Mouse (Mus musculus) MEL (cell line): ENCODE measurements at regions not wholly inside any gene's neighbourhood (a gene's known extent, or its start where the extent isn't known, plus 50 kb on each side); places are given as distances from the start of the nearest gene placed in this dataset.

Experiments used
- CTCF ChIP-seq, 3 experiments: IDR thresholded peaks in 2 of 3; conservative IDR thresholded peaks in 1 of 3; 2 replicates each; pipeline ENCODE4 v1.5.1; 2011 to 2012; ENCODE audit warnings: low read length in 3 of 3, low read depth in 2 of 3, mild to moderate bottlenecking in 2 of 3, improper control_type of control experiment in 1 of 3, inconsistent platforms in 1 of 3, mixed read lengths in 1 of 3, moderate library complexity in 1 of 3; ENCODE audit not compliant: control insufficient read depth in 1 of 3, insufficient read depth in 1 of 3, poor library complexity in 1 of 3, severe bottlenecking in 1 of 3
- MAFK ChIP-seq: IDR thresholded peaks from 2 replicates; pipeline ENCODE4 v1.6.1; 2011; ENCODE audit warnings: low read depth, mild to moderate bottlenecking, low read length, improper control_type of control experiment, borderline replicate concordance
- MAX ChIP-seq: IDR thresholded peaks from 2 replicates; pipeline ENCODE4 v1.6.1; 2011; ENCODE audit warnings: low read length, improper control_type of control experiment
- MAZ ChIP-seq: IDR thresholded peaks from 2 replicates; pipeline ENCODE4 v1.6.1; 2012; ENCODE audit warnings: low read depth, mild to moderate bottlenecking, inconsistent platforms, low read length, improper control_type of control experiment
- SIN3A ChIP-seq: IDR thresholded peaks from 2 replicates; pipeline ENCODE4 v1.6.1; 2012; ENCODE audit warnings: low read length, improper control_type of control experiment, inconsistent platforms
- UBTF ChIP-seq: IDR thresholded peaks from 2 replicates; pipeline ENCODE4 v1.6.1; 2012; ENCODE audit warnings: low read depth, mild to moderate bottlenecking, inconsistent platforms, low read length, improper control_type of control experiment, moderate library complexity, borderline replicate concordance; ENCODE audit not compliant: insufficient read depth
- ZC3H11A ChIP-seq: IDR thresholded peaks from 2 replicates; pipeline ENCODE4 v1.6.1; 2012; ENCODE audit warnings: low read depth, mild to moderate bottlenecking, inconsistent platforms, low read length, improper control_type of control experiment

DNA sequence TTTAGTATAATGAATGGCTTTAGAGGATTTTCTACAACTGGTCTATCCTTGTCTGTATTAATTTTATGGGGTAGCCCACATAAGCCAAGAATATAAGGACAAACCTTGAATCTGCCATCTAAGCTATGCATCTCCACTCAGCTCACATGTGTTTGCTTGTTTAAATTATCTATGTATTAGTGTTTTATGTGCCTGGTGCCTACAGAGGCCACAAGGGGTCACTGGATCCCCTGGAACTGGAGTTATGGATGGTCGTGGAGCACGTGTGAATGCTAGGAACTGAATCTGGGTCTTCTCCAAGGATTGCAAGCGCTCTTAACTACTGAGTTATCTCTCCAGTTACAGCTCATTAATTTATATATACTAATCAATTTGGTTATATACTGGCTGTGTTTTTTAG lies 51.1 kb upstream of the Rapgef5 start:
- TF ChIP-seq CTCF (IDR thresholded peaks at IDR 0.05 in 2 of 3, conservative IDR thresholded peaks at IDR 0.05 in 1 of 3; ENCODE audit: control insufficient read depth in 1 of 3, insufficient read depth in 1 of 3, low read depth in 2 of 3, low read length in 3 of 3, poor library complexity in 1 of 3, severe bottlenecking in 1 of 3) = no peak
- TF ChIP-seq SIN3A = no peak
- TF ChIP-seq MAZ = no peak
- TF ChIP-seq ZC3H11A = no peak
- TF ChIP-seq MAFK = no peak
- TF ChIP-seq UBTF = no peak
- no peak for TF ChIP-seq MAX
